Mouse (Mus musculus): ENCODE results near the gene Rasgrp1. TPM values are rescaled to one million over a fixed set of nuclear protein-coding genes. Genes with fewer than 3 reads are reported as not detected.

Rasgrp1 gene
- 5.4 and 6.6 TPM in 2 replicates for total RNA-seq (2014; rRNA removed)
- 3.1 and 3.5 TPM in 2 replicates for polyA plus RNA-seq (2015; fragmentation: Nextera tagmentation; extraction: Ambion mirVana)

DNA sequence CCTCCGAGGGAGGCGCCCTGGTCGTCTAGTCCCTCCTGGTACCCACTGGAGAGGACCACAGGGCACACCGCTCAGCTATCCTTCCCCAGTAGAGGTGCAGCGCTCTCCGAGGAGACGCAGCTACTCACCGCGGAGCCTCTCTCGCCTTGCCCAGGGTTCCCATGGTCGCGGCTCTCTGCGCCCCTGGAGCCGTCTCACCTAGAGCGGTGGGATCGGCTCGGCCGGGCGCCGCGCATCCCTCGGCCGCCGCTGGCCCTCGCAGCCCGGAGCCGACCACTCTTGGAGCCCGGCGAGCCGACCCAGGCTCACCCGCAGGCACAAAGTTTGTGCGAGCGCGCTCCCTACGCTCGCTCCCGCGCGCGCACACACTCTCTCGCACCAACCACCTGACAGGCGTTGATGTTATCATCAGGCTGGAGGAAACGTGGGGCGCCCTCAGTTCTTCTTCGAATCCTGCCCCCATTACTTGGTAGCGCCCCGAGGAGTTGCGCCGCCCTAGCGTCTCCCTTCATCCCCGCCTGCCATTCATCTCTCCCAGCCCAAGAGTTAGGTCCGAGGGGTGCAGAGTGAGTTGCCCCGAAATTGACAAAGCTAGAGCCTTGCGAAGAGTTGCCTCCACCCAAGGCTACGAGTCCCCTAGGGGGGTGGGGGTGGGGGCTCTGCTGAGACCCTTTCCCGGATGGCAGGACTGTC lies at the start of gene Rasgrp1:
TSS of gene Rasgrp1 (minus strand) at position 455 of the 693 bp plus-strand sequence.
- Histone ChIP-seq H3K4me3 (ENCODE audit: low read depth, low read length) (peak within 1 kb of the TSS; percentile 58), H3K36me3 (ENCODE audit: insufficient read depth, low read length) (no peaks in the 10 kb centered on the region), H3K27ac (ENCODE audit: low read depth, low read length) (no peak within 1 kb of the TSS), H3K9me3 (ENCODE audit: low read length) (no peaks in the 10 kb centered on the region), H3K4me2 (ENCODE audit: low read depth, low read length, poor library complexity, severe bottlenecking) (peak within 1 kb of the TSS; percentile 97), H3K4me1 (ENCODE audit: insufficient read depth, low read length) (no peaks in the 10 kb centered on the region; the same call in 1 of the 2 replicates), H3K27me3 (ENCODE audit: insufficient read depth, low read length) (0 out of 2 replicates have a peak, but pooled peaks cover 4% of the 10 kb centered on the region), H3K9ac (replicated peaks; ENCODE audit: low read length, poor library complexity, severe bottlenecking) (peak within 1 kb of the TSS; percentile 39; the same call in 1 of the 2 replicates)
- ATAC-seq (ENCODE audit: low FRiP score) (peak; percentile 57), DNase-seq (ENCODE audit: low spot score) (peak; percentile 14)
- WGBS, result 2% methylated on average over 54 of the region's 56 CpGs
- TF ChIP-seq CTCF (IDR thresholded peaks at IDR 0.05), result peak; percentile 43; the same call in 1 of the 2 replicates

DNA sequence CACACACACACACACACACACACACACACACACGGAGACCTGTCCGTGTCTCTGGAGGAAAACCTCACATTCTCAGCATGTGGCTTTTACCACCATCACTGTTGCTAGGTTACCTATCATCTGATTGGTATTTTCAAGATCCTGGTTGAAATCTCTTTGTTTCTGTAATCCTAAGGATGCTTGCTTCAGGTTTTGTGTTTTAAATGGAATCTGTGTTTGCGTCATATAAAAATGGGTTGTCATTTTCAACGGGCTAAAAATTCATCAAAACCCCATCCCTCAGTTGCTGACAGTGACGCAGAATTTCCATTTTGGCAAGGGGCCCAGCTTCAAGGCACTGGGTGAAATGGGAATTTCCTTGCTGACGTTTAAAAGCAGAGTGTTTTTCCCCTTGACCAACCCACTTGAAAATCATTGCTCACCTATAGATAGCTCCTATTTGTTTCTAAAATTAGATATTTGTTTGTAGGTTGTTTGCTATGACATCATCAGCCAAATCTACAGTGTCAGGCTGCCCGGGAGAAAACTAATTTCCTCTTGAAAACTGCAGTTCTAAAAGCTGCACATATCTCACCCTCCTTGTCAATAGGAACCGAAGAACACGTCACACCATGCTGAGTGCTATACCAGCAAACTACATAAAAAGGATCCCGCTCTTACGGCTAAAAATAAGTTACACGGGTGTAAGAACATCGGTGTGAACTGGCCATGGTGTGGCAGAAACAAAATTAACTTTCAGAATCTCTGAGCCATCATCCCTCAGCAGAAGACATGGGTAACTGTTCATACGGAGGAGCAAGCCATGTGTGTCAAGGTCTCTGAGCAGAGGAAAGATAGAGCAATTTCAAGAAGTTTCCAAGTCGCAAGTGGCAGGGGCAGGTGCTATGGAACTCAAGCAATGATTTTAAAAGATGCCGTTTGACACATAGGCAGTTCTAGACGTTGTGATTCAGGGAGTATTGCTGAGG lies 47.4 kb upstream of the Rasgrp1 start:
- WGBS, result 54% methylated on average over 17 of the region's 17 CpGs
- Histone ChIP-seq H3K27ac (ENCODE audit: low read depth, low read length) (peak overlapping the region; percentile 27; the same call in 1 of the 2 replicates), H3K4me2 (ENCODE audit: low read depth, low read length, poor library complexity, severe bottlenecking) (no peak overlapping the region), H3K9ac (replicated peaks; ENCODE audit: low read length, poor library complexity, severe bottlenecking) (no peak overlapping the region), H3K27me3 (ENCODE audit: insufficient read depth, low read length) (no peaks in the 10 kb centered on the region), H3K36me3 (ENCODE audit: insufficient read depth, low read length) (no peaks in the 10 kb centered on the region), H3K4me3 (ENCODE audit: low read depth, low read length) (no peak overlapping the region), H3K9me3 (ENCODE audit: low read length) (no peaks in the 10 kb centered on the region), H3K4me1 (ENCODE audit: insufficient read depth, low read length) (peaks cover 5% of the 10 kb centered on the region; the same call in 1 of the 2 replicates)
- TF ChIP-seq CTCF (IDR thresholded peaks at IDR 0.05), result no peak
- ATAC-seq (ENCODE audit: low FRiP score) (peak; percentile 73), DNase-seq (ENCODE audit: low spot score) (peak; percentile 61)

DNA sequence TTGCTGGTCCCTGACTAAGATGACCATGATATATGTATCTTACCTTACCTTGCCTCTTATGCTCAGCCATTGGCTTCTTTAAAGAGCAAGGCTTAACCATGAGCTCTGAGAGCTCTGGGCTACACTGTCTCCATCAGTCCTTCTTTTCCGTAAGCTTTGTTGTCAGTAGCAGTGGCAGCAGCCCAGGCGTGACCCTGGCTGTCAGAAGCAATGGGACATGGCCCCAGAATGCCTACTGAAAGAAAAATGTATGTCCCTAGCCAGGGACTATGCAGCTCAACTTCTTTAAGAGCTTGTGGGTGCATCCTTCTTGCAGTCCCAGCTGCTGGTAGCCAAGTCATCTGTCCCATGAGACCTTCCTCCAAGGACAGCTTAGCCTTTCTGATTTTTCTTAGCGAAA lies 46.7 kb upstream of the Rasgrp1 start:
- peak; percentile 12; the same call in 1 of the 2 replicates for ATAC-seq (ENCODE audit: low FRiP score)
- Histone ChIP-seq H3K27me3 (ENCODE audit: insufficient read depth, low read length) (no peaks in the 10 kb centered on the region), H3K27ac (ENCODE audit: low read depth, low read length) (peak overlapping the region; percentile 9; the same call in 1 of the 2 replicates), H3K9ac (replicated peaks; ENCODE audit: low read length, poor library complexity, severe bottlenecking) (no peak overlapping the region), H3K4me3 (ENCODE audit: low read depth, low read length) (no peak overlapping the region), H3K9me3 (ENCODE audit: low read length) (no peaks in the 10 kb centered on the region), H3K4me1 (ENCODE audit: insufficient read depth, low read length) (peaks cover 5% of the 10 kb centered on the region; the same call in 1 of the 2 replicates), H3K4me2 (ENCODE audit: low read depth, low read length, poor library complexity, severe bottlenecking) (no peak overlapping the region), H3K36me3 (ENCODE audit: insufficient read depth, low read length) (no peaks in the 10 kb centered on the region)
- TF ChIP-seq CTCF (IDR thresholded peaks at IDR 0.05), result no peak
- DNase-seq (ENCODE audit: low spot score), result no peak
- 61% methylated on average over 3 of the region's 3 CpGs for WGBS

DNA sequence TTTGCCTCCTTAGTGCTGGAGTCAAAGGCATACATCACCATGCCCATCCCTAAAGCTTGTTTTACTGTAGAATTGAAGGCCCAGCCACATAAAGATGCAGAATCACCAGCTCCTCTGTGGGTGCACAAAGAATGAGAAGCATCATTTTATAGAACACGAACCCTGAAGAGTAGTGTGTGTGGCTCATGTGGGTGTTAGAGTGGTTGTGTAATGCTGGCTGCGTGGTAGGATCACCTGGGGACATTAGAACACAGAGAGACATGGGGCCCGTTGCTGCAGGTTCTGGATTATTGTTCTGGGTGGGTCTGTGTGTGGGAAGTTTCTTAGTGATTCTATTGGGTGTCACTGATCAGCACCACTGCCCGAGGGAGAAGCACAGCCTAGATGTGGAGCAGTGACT lies 45.3 kb upstream of the Rasgrp1 start:
- no peak for TF ChIP-seq CTCF (IDR thresholded peaks at IDR 0.05)
- H3K27ac ChIP-seq (ENCODE audit: low read depth, low read length), result no peak overlapping the region
- WGBS, result 95% methylated on average over 4 of the region's 4 CpGs
- ATAC-seq (ENCODE audit: low FRiP score) (no peak), DNase-seq (ENCODE audit: low spot score) (no peak)
- no peaks in the 10 kb centered on the region for H3K27me3 ChIP-seq (ENCODE audit: insufficient read depth, low read length)
- H3K9ac ChIP-seq (replicated peaks; ENCODE audit: low read length, poor library complexity, severe bottlenecking), result no peak overlapping the region
- no peaks in the 10 kb centered on the region for H3K9me3 ChIP-seq (ENCODE audit: low read length)
- H3K4me3 ChIP-seq (ENCODE audit: low read depth, low read length), result no peak overlapping the region
- H3K36me3 ChIP-seq (ENCODE audit: insufficient read depth, low read length), result no peaks in the 10 kb centered on the region
- no peak overlapping the region for H3K4me2 ChIP-seq (ENCODE audit: low read depth, low read length, poor library complexity, severe bottlenecking)
- peaks cover 5% of the 10 kb centered on the region; the same call in 1 of the 2 replicates for H3K4me1 ChIP-seq (ENCODE audit: insufficient read depth, low read length)

DNA sequence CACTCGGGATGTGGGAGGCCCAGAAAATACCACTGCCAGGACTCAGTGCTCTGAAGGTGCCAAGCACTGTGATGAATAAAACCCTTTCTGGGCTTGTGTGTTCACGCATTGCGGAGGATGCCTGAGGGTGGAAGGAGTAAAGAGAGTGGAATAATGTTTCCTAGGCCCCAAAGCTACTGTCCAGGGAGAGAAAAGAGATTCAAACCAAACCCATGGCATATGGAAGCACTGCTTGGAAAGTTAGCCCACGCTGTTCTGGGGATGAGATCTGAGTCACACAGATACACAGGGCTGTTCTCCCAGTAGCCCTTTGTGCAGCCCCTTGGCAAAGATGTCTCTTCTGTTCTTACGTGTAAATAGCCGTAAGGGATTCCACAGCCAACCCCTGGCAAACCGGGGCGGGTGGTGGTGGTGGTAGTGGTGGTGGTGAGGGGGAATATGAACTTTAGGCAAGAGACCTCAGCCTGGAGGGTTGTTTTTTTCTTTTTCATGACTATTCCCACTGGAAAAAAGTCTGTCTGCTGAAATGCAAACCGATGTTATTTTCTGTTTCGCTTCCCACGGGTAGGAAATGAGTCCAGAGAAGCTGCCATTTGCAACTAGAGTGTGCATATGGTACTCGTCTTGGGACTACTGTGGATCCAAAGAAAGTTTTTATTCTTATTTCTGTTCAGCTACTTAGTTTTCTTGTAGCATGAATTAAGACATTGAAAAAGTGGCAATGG lies 44.3 kb upstream of the Rasgrp1 start:
- H3K4me3 ChIP-seq (ENCODE audit: low read depth, low read length), result no peak overlapping the region
- DNase-seq (ENCODE audit: low spot score) (no peak), ATAC-seq (ENCODE audit: low FRiP score) (no peak)
- TF ChIP-seq CTCF (IDR thresholded peaks at IDR 0.05), result no peak
- no peaks in the 10 kb centered on the region for H3K36me3 ChIP-seq (ENCODE audit: insufficient read depth, low read length)
- H3K9ac ChIP-seq (replicated peaks; ENCODE audit: low read length, poor library complexity, severe bottlenecking), result no peak overlapping the region
- no peak overlapping the region for H3K4me2 ChIP-seq (ENCODE audit: low read depth, low read length, poor library complexity, severe bottlenecking)
- 84% methylated on average over 12 of the region's 12 CpGs for WGBS
- no peaks in the 10 kb centered on the region for H3K9me3 ChIP-seq (ENCODE audit: low read length)
- H3K27ac ChIP-seq (ENCODE audit: low read depth, low read length), result no peak overlapping the region
- peaks cover 5% of the 10 kb centered on the region; the same call in 1 of the 2 replicates for H3K4me1 ChIP-seq (ENCODE audit: insufficient read depth, low read length)
- no peaks in the 10 kb centered on the region for H3K27me3 ChIP-seq (ENCODE audit: insufficient read depth, low read length)
